Mouse (Mus musculus): ENCODE data around the gene Rnf19b. TPM values are rescaled to one million over a fixed set of nuclear protein-coding genes. Genes with fewer than 3 reads are reported as not detected.

Rnf19b gene
- total RNA-seq, 4 experiments from 2014 or later, result 38.6 to 49.5 (median 41.8) TPM

- no peak for DNase-seq (ENCODE audit: low spot score in 2 of 2)
Observed at GRCm38 (mm10) chr4:129034224-129034623, 23.8 kb upstream of the Rnf19b start.

DNA sequence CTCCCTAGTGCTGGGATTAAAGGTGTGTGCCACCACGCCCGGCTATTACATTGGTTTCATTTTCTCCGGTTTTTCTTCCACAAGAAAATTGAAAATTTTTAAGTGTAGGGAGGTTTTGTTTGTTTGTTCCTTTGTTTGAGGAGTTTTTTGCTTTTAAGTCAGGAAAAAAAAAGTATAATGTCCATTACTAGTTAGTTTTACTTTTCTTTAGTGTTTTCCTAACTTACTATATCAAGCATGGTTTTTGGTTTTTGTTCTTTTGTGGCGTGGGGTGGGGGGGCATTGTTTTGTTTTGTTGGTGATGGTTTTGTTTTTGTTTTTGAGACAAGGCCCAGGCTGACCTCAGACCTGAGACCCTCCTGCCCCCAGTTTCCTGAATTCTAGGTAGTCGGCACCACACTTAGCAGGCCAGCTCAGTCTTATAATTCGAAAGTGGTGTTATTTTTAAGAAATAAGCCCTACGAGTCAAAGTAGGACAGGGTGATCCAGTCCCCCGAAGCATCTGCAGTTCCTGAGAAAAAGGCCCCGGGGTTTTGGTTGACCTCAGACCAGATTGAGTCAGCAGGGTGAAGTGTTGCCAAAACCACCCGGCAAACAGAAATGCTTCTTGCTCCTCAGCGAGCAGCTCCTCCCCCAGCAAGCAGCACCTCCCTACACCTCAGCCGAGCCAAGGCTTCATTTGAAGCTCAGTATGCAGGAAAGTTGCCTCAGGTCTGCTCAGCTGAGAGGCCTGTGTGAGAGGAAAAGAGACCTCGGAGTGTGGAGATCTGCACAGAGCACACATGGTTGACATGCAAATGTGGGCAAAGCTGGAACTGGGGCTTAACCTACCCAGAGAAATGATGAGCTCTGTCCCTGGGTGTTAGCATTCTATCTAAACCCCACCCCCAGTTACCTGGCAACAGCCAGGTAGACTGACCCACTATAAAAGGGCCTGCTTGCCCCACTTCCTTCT is 23.1 kb upstream of the Rnf19b start:
- no peak for DNase-seq (ENCODE audit: low spot score in 2 of 2)

DNA sequence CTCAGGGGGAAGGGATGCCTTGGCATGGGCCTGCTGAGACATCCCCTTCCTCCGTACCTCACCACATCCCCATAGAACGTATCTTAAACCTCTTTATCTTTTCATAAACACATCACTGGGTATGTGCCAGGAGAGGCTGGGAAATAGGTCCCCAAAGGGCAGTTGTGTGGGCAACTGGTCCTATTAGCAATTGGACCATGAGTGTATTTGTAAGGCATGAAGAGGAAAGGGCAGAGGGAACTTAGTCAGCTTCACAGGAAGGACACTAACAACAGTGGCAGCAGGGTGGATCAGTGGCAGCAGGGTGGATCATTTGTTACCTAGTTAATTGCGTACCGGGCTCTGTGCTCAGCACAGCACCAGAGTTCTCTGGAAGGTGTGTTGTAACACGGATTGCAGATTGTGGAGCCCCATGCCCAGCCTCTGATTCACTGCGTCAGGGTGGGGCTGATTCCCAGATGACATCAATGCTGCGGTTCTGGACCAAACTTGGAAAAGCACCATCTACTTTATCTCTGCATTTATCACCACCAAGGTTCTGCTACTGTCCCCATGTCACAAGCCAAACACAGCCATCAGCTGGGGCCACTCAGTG is 22.1 kb upstream of the Rnf19b start:
- DNase-seq (ENCODE audit: low spot score in 2 of 2), result no peak

GRCm38 (mm10) chr4:129047721-129048421 is 10.2 kb upstream of the Rnf19b start:
- DNase-seq (ENCODE audit: low spot score in 2 of 2), result no peak

- DNase-seq (ENCODE audit: low spot score in 2 of 2), result peak; percentile 75 to 81
Observed at GRCm38 (mm10) chr4:129048501-129049305, 9.4 kb upstream of the Rnf19b start.

GRCm38 (mm10) chr4:129049306-129050011 is 8.6 kb upstream of the Rnf19b start:
- no peak for DNase-seq (ENCODE audit: low spot score in 2 of 2)

GRCm38 (mm10) chr4:129050365-129050764 is 7.7 kb upstream of the Rnf19b start:
- DNase-seq (ENCODE audit: low spot score in 2 of 2), result no peak

DNA sequence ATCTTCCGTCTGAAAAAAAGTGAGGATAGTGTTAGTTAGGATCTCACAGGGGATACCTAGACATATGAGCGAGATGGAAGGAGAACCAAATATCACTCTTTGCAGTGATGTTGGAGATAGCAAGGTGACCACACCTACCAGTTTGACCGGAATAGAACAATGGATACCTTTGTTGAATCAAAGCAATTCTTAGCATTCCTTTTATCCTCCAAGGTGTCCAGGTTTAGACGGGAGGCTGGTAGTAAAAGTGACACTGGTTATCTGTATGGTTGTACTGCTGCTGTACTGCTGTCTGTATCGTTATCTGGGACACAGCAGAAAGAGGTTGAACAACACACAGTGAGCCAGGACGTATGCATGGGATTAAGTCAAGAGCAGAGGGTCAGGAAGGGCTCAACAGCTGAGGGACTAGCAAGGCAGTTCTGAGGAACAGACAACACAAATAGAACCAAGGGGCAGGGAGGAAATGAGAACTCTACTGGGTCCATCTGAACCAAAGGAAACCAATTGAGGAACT is 7.1 kb upstream of the Rnf19b start:
- DNase-seq (ENCODE audit: low spot score in 2 of 2), result no peak

DNA sequence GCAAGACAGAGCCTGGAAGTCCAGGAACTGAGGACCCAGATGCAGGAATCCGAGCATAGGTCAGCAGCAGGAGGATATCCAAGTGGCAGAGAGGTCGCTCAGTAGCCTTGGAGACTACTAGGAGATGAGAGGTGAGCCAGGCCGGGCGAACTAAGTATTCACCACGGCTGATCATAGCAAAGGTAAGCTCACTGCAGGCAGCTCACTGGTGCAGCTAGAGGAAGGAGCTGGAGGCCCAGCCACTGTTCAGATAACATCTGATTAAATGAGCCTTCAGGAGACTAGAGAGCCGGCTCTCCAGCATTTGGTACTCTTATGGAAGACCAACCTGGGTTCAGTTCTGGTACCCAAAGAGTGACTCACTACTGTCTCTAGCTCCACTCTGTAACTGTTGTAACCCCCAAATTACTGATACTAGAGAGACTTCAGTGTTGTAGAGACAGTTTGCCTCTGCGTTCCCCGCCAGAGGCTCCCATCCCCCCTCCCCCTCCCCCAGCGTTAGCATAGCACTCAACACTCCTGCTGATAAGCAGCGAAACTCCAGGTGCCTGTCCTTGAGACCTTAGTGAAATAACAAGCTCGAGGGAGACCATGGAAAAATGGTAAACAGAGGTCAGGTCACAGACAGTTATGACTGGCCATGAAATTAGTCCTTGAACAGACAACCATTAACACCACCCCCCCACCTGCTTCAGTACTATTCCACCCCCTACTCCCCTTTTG is 6.4 kb upstream of the Rnf19b start:
- DNase-seq (ENCODE audit: low spot score in 2 of 2), result no peak

GRCm38 (mm10) chr4:129054757-129055156 is 3.3 kb upstream of the Rnf19b start:
- DNase-seq (ENCODE audit: low spot score in 2 of 2), result no peak

DNA sequence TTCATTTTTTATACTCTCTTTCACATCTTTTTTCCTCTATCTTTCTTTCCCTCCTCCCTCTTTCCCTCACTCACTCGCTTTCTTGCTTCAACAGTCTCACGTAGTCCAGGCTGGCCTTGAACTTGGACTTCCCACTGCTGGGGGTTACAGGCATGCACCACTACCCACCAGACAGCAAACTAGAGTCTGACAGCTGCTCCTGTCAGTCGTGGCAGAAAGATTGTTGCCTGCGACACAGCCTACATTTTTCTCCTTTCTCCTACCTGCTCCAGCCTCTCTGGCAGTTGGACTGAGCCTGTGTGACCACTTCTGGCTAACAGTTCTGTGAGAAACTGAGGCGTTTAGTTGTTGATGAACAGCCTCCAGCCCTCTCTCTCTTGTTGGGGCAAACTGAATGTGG is 2.5 kb upstream of the Rnf19b start:
- DNase-seq (ENCODE audit: low spot score in 2 of 2), result no peak

GRCm38 (mm10) chr4:129057533-129058206 is 401 bp upstream of the Rnf19b start:
- DNase-seq (ENCODE audit: low spot score in 2 of 2), result peak; percentile 91 to 95

DNA sequence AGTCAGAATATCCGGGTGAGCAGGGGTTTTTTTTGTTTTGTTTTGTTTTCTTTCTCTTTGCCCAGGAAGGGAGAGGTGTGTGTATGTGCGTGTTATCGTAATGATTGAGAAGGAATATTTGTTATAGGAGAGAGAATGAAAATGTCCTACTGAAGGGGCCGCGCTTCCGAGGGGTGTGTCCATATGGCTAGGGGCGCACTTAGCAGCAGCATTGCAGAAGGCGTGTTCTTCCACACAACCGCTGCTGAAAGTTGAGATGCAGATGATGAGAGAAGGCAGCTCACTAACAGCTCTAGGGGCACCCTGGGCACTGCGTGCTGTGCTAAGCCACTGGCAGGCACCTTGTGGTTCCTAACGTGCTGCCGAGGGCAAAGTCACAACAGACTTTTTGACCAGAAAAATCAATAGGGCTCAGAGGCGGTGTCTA is 1.1 kb downstream of the Rnf19b start:
- DNase-seq (ENCODE audit: low spot score in 2 of 2), result no peak

DNA sequence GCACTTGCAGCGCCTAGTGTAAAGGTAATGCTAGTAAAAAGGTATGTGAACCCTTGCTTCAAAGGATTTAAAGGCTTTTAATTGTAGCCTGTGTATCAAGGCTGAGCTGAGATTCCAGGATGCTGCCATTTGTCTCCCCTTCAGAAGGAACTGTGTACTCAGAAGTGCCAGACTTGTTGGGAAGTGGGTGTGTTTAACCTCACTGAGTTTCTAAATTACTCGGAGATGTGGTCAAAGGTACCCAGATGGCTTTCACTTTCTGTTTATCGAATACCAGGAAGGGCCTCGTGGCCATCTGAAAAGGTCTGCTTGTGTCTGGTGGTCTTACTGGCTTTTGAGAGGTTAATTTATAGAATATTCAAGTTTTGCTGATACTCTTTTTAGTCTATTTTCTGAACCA is 1.9 kb downstream of the Rnf19b start:
- no peak for DNase-seq (ENCODE audit: low spot score in 2 of 2)

GRCm38 (mm10) chr4:129061486-129061885 is 3.4 kb downstream of the Rnf19b start:
- no peak for DNase-seq (ENCODE audit: low spot score in 2 of 2)

DNA sequence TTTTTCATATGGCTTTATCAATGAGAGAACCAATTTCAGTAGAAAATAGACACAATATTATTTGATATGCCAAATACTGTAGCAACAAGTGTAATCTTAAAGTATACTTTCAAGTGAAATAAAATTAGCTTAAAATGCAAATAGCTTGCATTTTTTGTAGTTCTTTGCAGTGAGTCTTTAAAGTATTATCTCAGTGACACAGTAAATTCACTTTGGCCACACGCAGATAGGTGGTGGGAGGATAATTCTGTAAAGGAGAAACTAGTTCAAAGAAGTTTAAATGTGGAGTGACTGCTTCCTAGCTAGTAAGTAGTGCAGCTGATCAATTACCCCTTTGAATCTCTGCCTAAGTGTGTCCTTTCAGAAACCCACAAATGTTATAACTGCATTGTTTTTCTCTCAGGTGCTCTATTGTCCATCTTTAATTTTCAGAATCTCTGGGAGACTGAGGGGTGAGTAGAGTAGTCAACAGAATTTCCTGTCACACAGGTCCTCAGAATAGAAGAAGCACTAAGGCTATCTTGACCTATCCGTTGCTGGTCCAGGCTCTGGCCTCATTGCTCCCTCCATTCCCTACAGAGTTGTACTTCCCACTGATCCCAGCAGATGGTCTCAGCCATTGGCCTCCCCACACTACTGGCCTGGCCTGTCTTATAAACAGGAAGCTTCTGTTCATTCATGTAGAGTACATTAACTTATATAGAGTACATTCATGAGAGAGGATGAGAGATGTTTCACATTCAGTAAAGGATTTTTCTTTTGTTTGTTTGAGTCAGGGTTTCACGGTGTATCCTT is 4.4 kb downstream of the Rnf19b start:
- no peak for DNase-seq (ENCODE audit: low spot score in 2 of 2)

DNA sequence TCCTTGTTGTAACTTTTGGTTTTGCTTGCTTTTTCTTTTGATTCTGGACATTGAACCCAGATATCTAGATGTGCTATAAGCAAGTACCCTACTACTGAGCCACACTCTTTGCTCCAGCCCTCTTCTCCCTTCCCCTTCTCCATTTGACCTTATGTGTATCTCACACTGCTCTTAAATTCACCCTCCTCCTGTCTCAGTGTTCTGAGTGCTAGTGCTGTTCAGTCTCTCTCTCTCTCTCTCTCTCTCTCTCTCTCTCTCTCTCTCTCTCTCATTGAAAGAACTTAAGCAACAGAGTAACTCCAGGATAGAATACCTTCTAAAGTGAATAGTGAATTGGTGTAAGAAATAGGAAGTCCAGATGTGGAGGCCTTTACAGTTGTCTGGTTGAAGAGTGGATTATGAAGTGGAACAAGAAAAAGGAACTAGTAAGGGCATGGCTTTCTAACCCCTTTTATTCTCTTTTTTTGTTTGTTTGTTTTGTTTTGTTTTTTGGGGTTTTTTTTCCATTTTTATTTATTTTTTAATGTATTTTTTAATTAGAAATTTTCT is 7.7 kb downstream of the Rnf19b start:
- no peak for DNase-seq (ENCODE audit: low spot score in 2 of 2)

Data from layer of hippocampus, adult 8-10 months (tissue).